Mouse (Mus musculus): ENCODE measurements at regions not wholly inside any gene's neighbourhood (a gene's known extent, or its start where the extent isn't known, plus 50 kb on each side); places are given as distances from the start of the nearest gene placed in this dataset.

GRCm38 (mm10) chr1:185574978-185575377 is 120.3 kb downstream of the Slc30a10 start:
- Histone ChIP-seq H3K9ac (ENCODE audit: low read length) (no peak overlapping the region), H3K4me2 (no peak overlapping the region), H3K9me3 (ENCODE audit: control insufficient read depth, low read length) (no peaks in the 10 kb centered on the region), H3K4me3 (ENCODE audit: low read depth, low read length) (no peak overlapping the region), H3K27ac (ENCODE audit: low read depth, low read length) (no peak overlapping the region), H3K36me3 (ENCODE audit: control insufficient read depth, insufficient read depth, low read length) (no peaks in the 10 kb centered on the region), H3K4me1 (ENCODE audit: control insufficient read depth, insufficient read depth, low read length) (no peaks in the 10 kb centered on the region), H3K27me3 (ENCODE audit: control insufficient read depth, insufficient read depth, low read length) (no peaks in the 10 kb centered on the region)
- ATAC-seq (ENCODE audit: low FRiP score) = no peak
- no peak for DNase-seq (ENCODE audit: low spot score, missing footprints)
- WGBS = 79% methylated on average over 4 of the region's 4 CpGs

GRCm38 (mm10) chr1:185579824-185580223 is 125.2 kb downstream of the Slc30a10 start:
- Histone ChIP-seq H3K9ac (ENCODE audit: low read length) (no peak overlapping the region), H3K27ac (ENCODE audit: low read depth, low read length) (no peak overlapping the region), H3K4me3 (ENCODE audit: low read depth, low read length) (no peak overlapping the region), H3K27me3 (ENCODE audit: control insufficient read depth, insufficient read depth, low read length) (no peaks in the 10 kb centered on the region), H3K4me2 (no peak overlapping the region), H3K4me1 (ENCODE audit: control insufficient read depth, insufficient read depth, low read length) (no peaks in the 10 kb centered on the region), H3K9me3 (ENCODE audit: control insufficient read depth, low read length) (no peaks in the 10 kb centered on the region), H3K36me3 (ENCODE audit: control insufficient read depth, insufficient read depth, low read length) (no peaks in the 10 kb centered on the region)
- ATAC-seq (ENCODE audit: low FRiP score) = no peak
- DNase-seq (ENCODE audit: low spot score, missing footprints) = no peak
- WGBS = 96% methylated on average over 1 of the region's 1 CpGs

- WGBS = 83% methylated on average over 6 of the region's 6 CpGs
- H3K27ac ChIP-seq (ENCODE audit: low read depth, low read length) = no peak overlapping the region
These were observed 130.7 kb downstream of the Slc30a10 start for GRCm38 (mm10) chr1:185585191-185585870.

DNA sequence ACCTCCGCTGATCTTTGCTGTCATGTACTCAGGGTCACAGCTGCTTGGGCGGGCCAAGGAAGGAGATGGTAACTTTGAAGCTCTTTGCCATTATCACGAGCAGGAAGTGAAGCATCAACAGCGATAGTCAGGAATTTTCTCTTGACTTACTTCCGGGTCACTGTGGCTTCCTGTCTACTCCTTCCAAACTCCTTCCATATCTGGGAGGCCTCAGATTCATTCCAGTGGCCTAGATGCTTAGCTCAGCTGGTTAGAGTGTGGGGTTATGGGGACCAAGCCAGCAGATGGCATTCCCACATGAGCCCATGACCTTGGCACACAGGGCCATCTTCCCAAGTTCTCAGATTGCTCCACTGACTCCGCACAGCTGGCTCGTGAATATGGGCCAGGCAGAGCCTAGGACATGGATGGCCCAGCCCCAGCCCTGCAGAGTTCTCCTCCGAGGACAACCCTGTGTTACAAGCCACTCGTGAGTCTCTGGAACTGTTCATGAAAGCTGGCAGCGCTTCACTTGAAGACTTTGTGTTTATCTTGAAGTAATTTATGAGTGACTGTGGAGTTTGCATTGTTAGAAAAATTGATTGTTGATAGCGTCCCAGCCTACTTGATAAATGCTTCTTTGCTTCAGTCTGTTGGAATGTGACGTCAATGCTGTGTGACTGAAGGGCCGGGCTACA is 133.2 kb downstream of the Slc30a10 start:
- H3K27ac ChIP-seq (ENCODE audit: low read depth, low read length) = no peak overlapping the region
- H3K4me1 ChIP-seq (ENCODE audit: control insufficient read depth, insufficient read depth, low read length) = no peaks in the 10 kb centered on the region
- no peak for DNase-seq (ENCODE audit: low spot score, missing footprints)
- no peaks in the 10 kb centered on the region for H3K27me3 ChIP-seq (ENCODE audit: control insufficient read depth, insufficient read depth, low read length)
- no peak for ATAC-seq (ENCODE audit: low FRiP score)
- H3K4me3 ChIP-seq (ENCODE audit: low read depth, low read length) = no peak overlapping the region
- H3K4me2 ChIP-seq = no peak overlapping the region
- no peak overlapping the region for H3K9ac ChIP-seq (ENCODE audit: low read length)
- 91% methylated on average over 13 of the region's 13 CpGs for WGBS
- H3K36me3 ChIP-seq (ENCODE audit: control insufficient read depth, insufficient read depth, low read length) = no peaks in the 10 kb centered on the region
- no peaks in the 10 kb centered on the region for H3K9me3 ChIP-seq (ENCODE audit: control insufficient read depth, low read length)

More at GRCm38 (mm10) chr1:185585191-185585870, 130.7 kb downstream of the Slc30a10 start:
- Histone ChIP-seq H3K9ac (ENCODE audit: low read length) (no peak overlapping the region), H3K36me3 (ENCODE audit: control insufficient read depth, insufficient read depth, low read length) (no peaks in the 10 kb centered on the region), H3K9me3 (ENCODE audit: control insufficient read depth, low read length) (no peaks in the 10 kb centered on the region), H3K4me3 (ENCODE audit: low read depth, low read length) (no peak overlapping the region), H3K4me1 (ENCODE audit: control insufficient read depth, insufficient read depth, low read length) (no peaks in the 10 kb centered on the region), H3K27me3 (ENCODE audit: control insufficient read depth, insufficient read depth, low read length) (no peaks in the 10 kb centered on the region), H3K4me2 (no peak overlapping the region)
- no peak for ATAC-seq (ENCODE audit: low FRiP score)
- no peak for DNase-seq (ENCODE audit: low spot score, missing footprints)

DNA sequence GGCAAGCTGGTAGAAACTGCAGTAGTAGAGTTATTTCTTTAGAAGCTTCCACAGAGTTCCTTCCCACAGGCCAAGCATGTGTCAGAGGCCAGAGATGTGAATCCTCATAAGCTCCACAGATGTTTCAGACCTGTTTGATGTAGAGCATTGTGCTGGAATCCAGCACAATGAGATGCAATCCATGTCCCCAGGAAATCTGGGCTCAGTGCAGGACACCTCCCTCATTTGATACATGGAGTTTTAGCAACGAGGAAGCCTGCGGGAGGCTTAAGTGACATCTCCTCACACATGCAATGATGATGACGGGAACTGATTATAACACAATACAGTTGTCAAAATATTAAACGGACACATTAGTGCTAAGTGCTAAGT is 133.7 kb downstream of the Slc30a10 start:
- Histone ChIP-seq H3K27ac (ENCODE audit: low read depth, low read length) (no peak overlapping the region), H3K4me1 (ENCODE audit: control insufficient read depth, insufficient read depth, low read length) (no peaks in the 10 kb centered on the region), H3K4me2 (no peak overlapping the region), H3K9me3 (ENCODE audit: control insufficient read depth, low read length) (no peaks in the 10 kb centered on the region), H3K36me3 (ENCODE audit: control insufficient read depth, insufficient read depth, low read length) (no peaks in the 10 kb centered on the region), H3K4me3 (ENCODE audit: low read depth, low read length) (no peak overlapping the region), H3K27me3 (ENCODE audit: control insufficient read depth, insufficient read depth, low read length) (no peaks in the 10 kb centered on the region), H3K9ac (ENCODE audit: low read length) (no peak overlapping the region)
- no peak for ATAC-seq (ENCODE audit: low FRiP score)
- WGBS = 92% methylated on average over 4 of the region's 4 CpGs
- DNase-seq (ENCODE audit: low spot score, missing footprints) = no peak

- Histone ChIP-seq H3K27ac (ENCODE audit: low read depth, low read length) (no peak overlapping the region), H3K27me3 (ENCODE audit: control insufficient read depth, insufficient read depth, low read length) (no peaks in the 10 kb centered on the region), H3K9ac (ENCODE audit: low read length) (no peak overlapping the region), H3K4me1 (ENCODE audit: control insufficient read depth, insufficient read depth, low read length) (no peaks in the 10 kb centered on the region), H3K36me3 (ENCODE audit: control insufficient read depth, insufficient read depth, low read length) (no peaks in the 10 kb centered on the region), H3K4me3 (ENCODE audit: low read depth, low read length) (no peak overlapping the region), H3K4me2 (no peak overlapping the region), H3K9me3 (ENCODE audit: control insufficient read depth, low read length) (no peaks in the 10 kb centered on the region)
- DNase-seq (ENCODE audit: low spot score, missing footprints) (no peak), ATAC-seq (ENCODE audit: low FRiP score) (no peak)
- WGBS = 91% methylated on average over 5 of the region's 5 CpGs
These were observed 142.2 kb downstream of the Slc30a10 start for GRCm38 (mm10) chr1:185596815-185597214.

- DNase-seq (ENCODE audit: low spot score, missing footprints) = no peak
- H3K4me1 ChIP-seq (ENCODE audit: control insufficient read depth, insufficient read depth, low read length) = no peaks in the 10 kb centered on the region
- no peak for ATAC-seq (ENCODE audit: low FRiP score)
- H3K4me3 ChIP-seq (ENCODE audit: low read depth, low read length) = no peak overlapping the region
- no peak overlapping the region for H3K27ac ChIP-seq (ENCODE audit: low read depth, low read length)
- H3K4me2 ChIP-seq = no peak overlapping the region
- no peaks in the 10 kb centered on the region for H3K27me3 ChIP-seq (ENCODE audit: control insufficient read depth, insufficient read depth, low read length)
- no peaks in the 10 kb centered on the region for H3K9me3 ChIP-seq (ENCODE audit: control insufficient read depth, low read length)
- no peaks in the 10 kb centered on the region for H3K36me3 ChIP-seq (ENCODE audit: control insufficient read depth, insufficient read depth, low read length)
- no peak overlapping the region for H3K9ac ChIP-seq (ENCODE audit: low read length)
- 89% methylated on average over 7 of the region's 7 CpGs for WGBS
These were observed 143.9 kb downstream of the Slc30a10 start for GRCm38 (mm10) chr1:185598514-185598913.

DNA sequence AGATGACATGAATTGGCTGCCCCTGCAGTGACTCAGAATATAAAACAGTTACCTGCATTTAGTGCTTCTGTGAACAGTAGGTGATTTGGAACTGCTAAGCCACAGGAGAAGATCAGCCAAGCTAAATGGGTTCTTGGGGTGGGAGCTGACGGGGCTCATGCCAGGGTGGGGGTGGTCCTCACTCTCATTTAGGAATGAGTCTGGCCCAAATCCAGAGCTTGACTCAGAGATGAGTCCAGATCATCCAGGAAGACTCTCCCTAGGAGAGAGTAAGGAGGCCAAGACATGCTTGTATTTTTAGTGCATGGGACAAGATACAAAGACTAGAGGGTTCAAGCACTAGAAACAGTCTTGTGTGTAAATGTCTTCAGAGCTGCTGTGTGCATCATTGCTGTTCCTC is 146.5 kb downstream of the Slc30a10 start:
- H3K9ac ChIP-seq (ENCODE audit: low read length) = no peak overlapping the region
- H3K4me2 ChIP-seq = no peak overlapping the region
- H3K27me3 ChIP-seq (ENCODE audit: control insufficient read depth, insufficient read depth, low read length) = no peaks in the 10 kb centered on the region
- ATAC-seq (ENCODE audit: low FRiP score) (no peak), DNase-seq (ENCODE audit: low spot score, missing footprints) (no peak)
- WGBS = 95% methylated on average over 1 of the region's 1 CpGs
- H3K4me3 ChIP-seq (ENCODE audit: low read depth, low read length) = no peak overlapping the region
- H3K27ac ChIP-seq (ENCODE audit: low read depth, low read length) = no peak overlapping the region
- H3K9me3 ChIP-seq (ENCODE audit: control insufficient read depth, low read length) = no peaks in the 10 kb centered on the region
- H3K4me1 ChIP-seq (ENCODE audit: control insufficient read depth, insufficient read depth, low read length) = no peaks in the 10 kb centered on the region
- no peaks in the 10 kb centered on the region for H3K36me3 ChIP-seq (ENCODE audit: control insufficient read depth, insufficient read depth, low read length)

- DNase-seq (ENCODE audit: low spot score, missing footprints) (no peak), ATAC-seq (ENCODE audit: low FRiP score) (no peak)
- no peaks in the 10 kb centered on the region for H3K27me3 ChIP-seq (ENCODE audit: control insufficient read depth, insufficient read depth, low read length)
- no peak overlapping the region for H3K4me2 ChIP-seq
- H3K9ac ChIP-seq (ENCODE audit: low read length) = no peak overlapping the region
- H3K4me3 ChIP-seq (ENCODE audit: low read depth, low read length) = no peak overlapping the region
- H3K4me1 ChIP-seq (ENCODE audit: control insufficient read depth, insufficient read depth, low read length) = no peaks in the 10 kb centered on the region
- no peaks in the 10 kb centered on the region for H3K9me3 ChIP-seq (ENCODE audit: control insufficient read depth, low read length)
- H3K27ac ChIP-seq (ENCODE audit: low read depth, low read length) = no peak overlapping the region
- H3K36me3 ChIP-seq (ENCODE audit: control insufficient read depth, insufficient read depth, low read length) = no peaks in the 10 kb centered on the region
- WGBS = 81% methylated on average over 4 of the region's 4 CpGs
These were observed 151.3 kb downstream of the Slc30a10 start for GRCm38 (mm10) chr1:185605996-185606395.

Measured in midbrain, embryonic 11.5 days (tissue).